Mouse (Mus musculus) hindbrain, embryonic 14.5 days (tissue): ENCODE measurements around the gene Mafk. TPM values are rescaled to one million over a fixed set of nuclear protein-coding genes. Genes with fewer than 3 reads are reported as not detected.
A peak's percentile ranks its signal among the peaks of the same experiment; 100 is the strongest.

Source experiments
- ATAC-seq: fragments of 200-750 bp; cut with Nextera tagmentation; 2 replicates; pipeline ENCODE4 v1.8.0; 2017; ENCODE audit warnings: moderate number of reproducible peaks, mild to moderate bottlenecking, moderate TSS enrichment, moderate library complexity; ENCODE audit not compliant: low FRiP score
- DNase-seq: peaks from one replicate; pipeline ENCODE4 v3.0.0-alpha.2; 2015; ENCODE audit warnings: low spot score
- H3K27ac ChIP-seq: fragments of 300-500 bp; sonication (generic); 2 replicates; pipeline ENCODE4 v1.5.1; 2014; ENCODE audit warnings: mild to moderate bottlenecking, moderate library complexity
- H3K27me3 ChIP-seq: fragments of 300-500 bp; sonication (generic); 2 replicates; pipeline ENCODE4 v1.6.1; 2014; ENCODE audit warnings: mild to moderate bottlenecking, low read length, mixed read lengths; ENCODE audit not compliant: control insufficient read depth, insufficient read depth
- H3K36me3 ChIP-seq: fragments of 300-500 bp; sonication (generic); replicated peaks from 2 replicates; pipeline ENCODE4 v1.6.1; 2014; ENCODE audit not compliant: control insufficient read depth, insufficient read depth
- H3K4me1 ChIP-seq: fragments of 300-500 bp; sonication (generic); replicated peaks from 2 replicates; pipeline ENCODE4 v1.6.1; 2014; ENCODE audit warnings: antibody characterized with exemption, low read length, mixed read lengths; ENCODE audit not compliant: control insufficient read depth, insufficient read depth
- H3K4me2 ChIP-seq: fragments of 300-500 bp; sonication (generic); replicated peaks from 2 replicates; pipeline ENCODE4 v1.6.1; 2014; ENCODE audit warnings: mild to moderate bottlenecking, moderate library complexity
- H3K4me3 ChIP-seq: fragments of 300-500 bp; sonication (generic); replicated peaks from 2 replicates; pipeline ENCODE4 v1.5.1; 2014; ENCODE audit warnings: mild to moderate bottlenecking, low read length
- H3K9ac ChIP-seq: fragments of 300-500 bp; sonication (generic); 2 replicates; pipeline ENCODE4 v1.6.1; 2014
- H3K9me3 ChIP-seq: fragments of 300-500 bp; sonication (generic); 2 replicates; pipeline ENCODE4 v1.6.1; 2016; ENCODE audit warnings: low read length; ENCODE audit not compliant: control insufficient read depth
- WGBS: fragments of 180-500 bp; shearing (Covaris S2); extraction: QIAGEN DNeasy Blood & Tissue Kit; methylation state at CpG from one replicate; pipeline ENCODE4 v1.1.7; 2014; 5-methylcytosine and 5-hydroxymethylcytosine counted together
- microRNA-seq: library from miRNA; unstranded; fragments of <30 nt; microRNA quantifications from one replicate; pipeline ENCODE4, GENCODE M21; 2016
- polyA plus RNA-seq: library from polyadenylated mRNA; unstranded; fragments of >200 nt; fragmentation: Nextera tagmentation; extraction: Ambion mirVana; gene quantifications from 2 replicates; pipeline ENCODE4 v1.2.1, GENCODE M21; 2014

Gene Mafk
- polyA plus RNA-seq, 1 experiment from 2014 or later, result 7.1 TPM

GRCm38 (mm10) chr5:139838476-139838892 is 47.2 kb downstream of the Mafk start:
- H3K4me3 ChIP-seq, result no peak overlapping the region
- H3K36me3 ChIP-seq, result no peaks in the 10 kb centered on the region
- no peak overlapping the region for H3K9ac ChIP-seq
- DNase-seq (peak; percentile 87), ATAC-seq (peak; percentile 53; the same call in 1 of the 2 replicates)
- H3K27me3 ChIP-seq, result no peaks in the 10 kb centered on the region
- H3K4me1 ChIP-seq, result no peaks in the 10 kb centered on the region
- H3K27ac ChIP-seq, result no peak overlapping the region
- 8% methylated on average over 2 of the region's 2 CpGs for WGBS
- no peaks in the 10 kb centered on the region for H3K9me3 ChIP-seq
- no peak overlapping the region for H3K4me2 ChIP-seq

GRCm38 (mm10) chr5:139839142-139839541 is 47.8 kb downstream of the Mafk start:
- Histone ChIP-seq H3K4me3 (no peak overlapping the region), H3K9me3 (no peaks in the 10 kb centered on the region), H3K4me1 (no peaks in the 10 kb centered on the region), H3K27ac (no peak overlapping the region), H3K27me3 (no peaks in the 10 kb centered on the region), H3K4me2 (no peak overlapping the region), H3K36me3 (no peaks in the 10 kb centered on the region), H3K9ac (no peak overlapping the region)
- 21% methylated on average over 3 of the region's 3 CpGs for WGBS
- DNase-seq (no peak), ATAC-seq (no peak)

DNA sequence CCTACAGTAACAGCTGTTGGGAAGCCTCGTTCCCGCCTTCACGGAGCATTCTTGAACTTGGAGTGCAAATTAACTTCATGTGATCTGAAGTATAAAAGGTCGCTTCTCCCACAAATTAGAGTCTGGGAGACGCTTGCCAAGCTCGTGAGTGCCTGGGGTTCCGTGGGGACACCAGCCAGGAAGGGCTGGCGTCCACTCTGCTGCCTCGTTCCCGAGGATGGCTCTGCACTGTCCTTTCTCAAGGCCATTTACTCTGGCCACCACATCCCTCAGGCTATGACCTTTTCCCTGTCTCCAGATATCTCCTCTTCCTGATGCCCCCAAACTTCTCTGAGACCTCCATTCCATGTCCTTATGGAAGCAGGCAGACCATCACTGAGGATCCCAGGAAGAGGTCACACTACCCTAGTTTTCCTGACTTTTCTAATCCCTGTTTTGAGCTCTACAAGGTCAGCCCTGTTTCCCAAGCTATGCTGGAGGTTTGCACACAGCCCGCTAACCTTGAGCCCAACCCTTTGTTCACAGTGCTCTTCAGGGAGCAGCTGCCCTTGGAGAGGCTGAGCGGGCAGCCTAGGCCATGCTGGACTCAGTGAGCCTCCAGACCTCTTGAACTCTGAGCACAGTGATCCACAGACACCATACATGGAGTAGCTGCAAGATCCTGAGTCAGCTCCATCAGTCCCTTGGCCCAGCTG is 58.5 kb downstream of the Mafk start:
- H3K4me2 ChIP-seq, result no peak overlapping the region
- no peak overlapping the region for H3K27ac ChIP-seq
- H3K4me3 ChIP-seq, result no peak overlapping the region
- peaks cover 7% of the 10 kb centered on the region; the same call in 1 of the 2 replicates for H3K4me1 ChIP-seq
- no peak for ATAC-seq
- no peak for DNase-seq
- H3K36me3 ChIP-seq, result no peaks in the 10 kb centered on the region
- H3K9ac ChIP-seq, result no peak overlapping the region
- H3K27me3 ChIP-seq, result no peaks in the 10 kb centered on the region
- 70% methylated on average over 12 of the region's 12 CpGs for WGBS
- peaks cover 2% of the 10 kb centered on the region; the same call in 1 of the 2 replicates for H3K9me3 ChIP-seq

Small RNA genes within 50 kb of the gene (microRNA-seq; reads per million reads assigned to microRNA genes)
- not detected for gene Mir7037

Other genes starting within 250 kb of the Mafk start
- 25.4 and 31.0 TPM in 2 replicates for gene Uncx, start 248.0 kb upstream of the Mafk start, polyA plus RNA-seq
- 10.6 and 10.7 TPM in 2 replicates for gene Micall2, start 55.2 kb upstream of the Mafk start, polyA plus RNA-seq
- 37.2 and 37.6 TPM in 2 replicates for gene Ints1, start 15.8 kb upstream of the Mafk start, polyA plus RNA-seq
- 0.08 TPM in 1 of 2 replicates, not detected in the other for gene Tmem184a, start 28.4 kb downstream of the Mafk start, polyA plus RNA-seq
- gene Gm26938, start 34.9 kb downstream of the Mafk start, polyA plus RNA-seq, result 0.29 and 0.31 TPM in 2 replicates
- gene Psmg3, start 35.4 kb downstream of the Mafk start, polyA plus RNA-seq, result 63.6 and 67.5 TPM in 2 replicates
- 3.5 and 5.0 TPM in 2 replicates for gene Elfn1, start 116.4 kb downstream of the Mafk start, polyA plus RNA-seq